Mouse (Mus musculus) fibroblast of lung, adult 2 months (primary cell): ENCODE measurements around the gene Sv2a.
A peak's percentile ranks its signal among the peaks of the same experiment; 100 is the strongest.
"Not testable (repeated sequence)": the region's sequence is repeated elsewhere in the genome, so short reads cannot be mapped to it uniquely, and the experiment has no call there.

Experiments
- DNase-seq: peaks from one replicate; pipeline ENCODE4 v3.0.0-alpha.2; 2011; ENCODE audit warnings: low read depth

Sv2a gene

GRCm38 (mm10) chr3:96174042-96174441 lies 6.9 kb upstream of the Sv2a start:
- not testable (repeated sequence) for DNase-seq

GRCm38 (mm10) chr3:96175251-96175650 lies 5.7 kb upstream of the Sv2a start:
- no peak for DNase-seq

- DNase-seq, result no peak
These were observed 2.5 kb upstream of the Sv2a start for GRCm38 (mm10) chr3:96178427-96178826.

- DNase-seq, result no peak
These were observed 2.0 kb upstream of the Sv2a start for GRCm38 (mm10) chr3:96178902-96179301.

- no peak for DNase-seq
These were observed 1.4 kb upstream of the Sv2a start for GRCm38 (mm10) chr3:96179531-96179930.

GRCm38 (mm10) chr3:96181510-96182381 lies 795 bp downstream of the Sv2a start:
- DNase-seq, result no peak

- DNase-seq, result no peak
These were observed 1.4 kb downstream of the Sv2a start for GRCm38 (mm10) chr3:96182382-96182776.

- no peak for DNase-seq
These were observed 12.0 kb downstream of the Sv2a start for GRCm38 (mm10) chr3:96192977-96193376.

GRCm38 (mm10) chr3:96194966-96195365 lies 14.0 kb downstream of the Sv2a start:
- no peak for DNase-seq

- DNase-seq, result no peak
These were observed 14.8 kb downstream of the Sv2a start for GRCm38 (mm10) chr3:96195616-96196313.

- DNase-seq, result no peak
These were observed 15.6 kb downstream of the Sv2a start for GRCm38 (mm10) chr3:96196437-96197128.

GRCm38 (mm10) chr3:96197129-96197749 lies 16.3 kb downstream of the Sv2a start:
- peak; percentile 75 for DNase-seq

GRCm38 (mm10) chr3:96198181-96198580 lies 17.2 kb downstream of the Sv2a start:
- no peak for DNase-seq

- not testable (repeated sequence) for DNase-seq
These were observed 17.8 kb downstream of the Sv2a start for GRCm38 (mm10) chr3:96198601-96199251.

- DNase-seq, result no peak
These were observed 18.8 kb downstream of the Sv2a start for GRCm38 (mm10) chr3:96199731-96200130.

- no peak for DNase-seq
These were observed 26.9 kb downstream of the Sv2a start for GRCm38 (mm10) chr3:96207819-96208218.

- DNase-seq, result no peak
These were observed 28.3 kb downstream of the Sv2a start for GRCm38 (mm10) chr3:96209242-96209641.

GRCm38 (mm10) chr3:96219191-96219641 lies 38.3 kb downstream of the Sv2a start:
- DNase-seq, result no peak

- DNase-seq, result peak; percentile 74
These were observed 38.7 kb downstream of the Sv2a start, which contains the start of the genes Bola1 and Hist2h2ab for GRCm38 (mm10) chr3:96219661-96220130. Gene Bola1, minus strand, starts transcription at chr3:96219709. Gene Hist2h2ab, plus strand, starts transcription at chr3:96219865.

- DNase-seq, result not testable (repeated sequence)
These were observed 39.3 kb downstream of the Sv2a start for GRCm38 (mm10) chr3:96220131-96220764.
